Mouse (Mus musculus): ENCODE data around the gene Ccdc113. TPM values are rescaled to one million over a fixed set of nuclear protein-coding genes. Genes with fewer than 3 reads are reported as not detected.

Ccdc113 gene
- polyA plus RNA-seq, 2 experiments: 0.24 to 0.48 TPM

DNA sequence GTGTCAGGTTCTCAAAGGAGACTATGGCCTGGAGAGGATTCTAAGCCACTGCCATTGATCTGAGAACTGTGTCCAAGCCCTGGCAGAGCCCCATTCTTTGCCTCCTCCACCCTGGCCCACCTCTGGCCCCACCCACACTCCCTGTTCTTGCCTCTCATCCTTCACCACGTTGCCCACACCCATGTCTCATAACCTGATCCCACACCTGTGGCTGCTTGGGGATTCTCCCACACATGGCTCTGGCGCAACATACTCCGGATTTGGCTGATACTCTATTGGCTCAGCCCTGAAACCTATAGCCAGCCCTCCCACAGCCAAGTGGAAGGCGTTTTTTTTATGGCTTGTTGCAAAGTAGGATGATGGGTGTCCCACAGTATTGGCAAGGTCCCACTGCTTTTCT lies 41.8 kb upstream of the Ccdc113 start:
- H3K27ac ChIP-seq (replicated peaks; ENCODE audit: low read depth, low read length): no peak overlapping the region
- H3K4me2 ChIP-seq (replicated peaks; ENCODE audit: low read depth, low read length, severe bottlenecking): no peak overlapping the region
- no peaks in the 10 kb centered on the region for H3K27me3 ChIP-seq (ENCODE audit: control insufficient read depth, insufficient read depth, low read length)
- 0 out of 2 replicates have a peak, but pooled peaks cover 3% of the 10 kb centered on the region for H3K36me3 ChIP-seq (ENCODE audit: control insufficient read depth, insufficient read depth, low read length)
- H3K9ac ChIP-seq (ENCODE audit: low read depth, low read length, severe bottlenecking): no peak overlapping the region
- no peak overlapping the region for H3K4me3 ChIP-seq (replicated peaks; ENCODE audit: low read length)
- no peaks in the 10 kb centered on the region for H3K9me3 ChIP-seq (ENCODE audit: control insufficient read depth, low read length)
- H3K4me1 ChIP-seq (ENCODE audit: control insufficient read depth, insufficient read depth, low read length): peaks cover 10% of the 10 kb centered on the region
- ATAC-seq (ENCODE audit: low FRiP score, low read depth) (no peak), DNase-seq (ENCODE audit: low spot score) (no peak)
- WGBS: 54% methylated on average over 4 of the region's 4 CpGs
- TF ChIP-seq POLR2A (IDR thresholded peaks at IDR 0.05; ENCODE audit: borderline replicate concordance, extremely low read depth, insufficient read depth, insufficient read length): no peak

DNA sequence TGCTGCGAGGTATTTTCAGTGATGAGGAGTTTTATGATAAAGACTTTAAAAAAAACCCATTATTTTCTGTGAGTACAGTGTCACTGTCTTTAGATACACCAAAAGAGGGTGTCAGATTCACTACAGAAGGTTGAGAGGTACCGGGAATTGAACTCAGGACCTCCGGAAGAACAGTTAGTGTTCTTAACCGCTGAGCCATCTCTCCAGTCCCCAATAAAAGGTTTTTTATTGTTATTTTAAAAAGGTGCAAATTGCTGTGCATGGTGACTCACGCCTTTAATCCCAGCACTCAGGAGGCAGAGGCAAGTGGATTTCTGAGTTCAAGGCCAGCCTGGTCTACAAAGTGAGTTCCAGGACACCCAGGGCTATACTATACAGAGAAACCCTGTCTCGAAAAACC lies 38.4 kb upstream of the Ccdc113 start:
- Histone ChIP-seq H3K27me3 (ENCODE audit: control insufficient read depth, insufficient read depth, low read length) (no peaks in the 10 kb centered on the region), H3K9me3 (ENCODE audit: control insufficient read depth, low read length) (no peaks in the 10 kb centered on the region), H3K9ac (ENCODE audit: low read depth, low read length, severe bottlenecking) (no peak overlapping the region), H3K4me1 (ENCODE audit: control insufficient read depth, insufficient read depth, low read length) (no peaks in the 10 kb centered on the region), H3K36me3 (ENCODE audit: control insufficient read depth, insufficient read depth, low read length) (no peaks in the 10 kb centered on the region), H3K4me2 (replicated peaks; ENCODE audit: low read depth, low read length, severe bottlenecking) (no peak overlapping the region), H3K4me3 (replicated peaks; ENCODE audit: low read length) (no peak overlapping the region), H3K27ac (replicated peaks; ENCODE audit: low read depth, low read length) (no peak overlapping the region)
- ATAC-seq (ENCODE audit: low FRiP score, low read depth) (no peak), DNase-seq (ENCODE audit: low spot score) (no peak)
- no peak for TF ChIP-seq POLR2A (IDR thresholded peaks at IDR 0.05; ENCODE audit: borderline replicate concordance, extremely low read depth, insufficient read depth, insufficient read length)
- 68% methylated on average over 6 of the region's 6 CpGs for WGBS

DNA sequence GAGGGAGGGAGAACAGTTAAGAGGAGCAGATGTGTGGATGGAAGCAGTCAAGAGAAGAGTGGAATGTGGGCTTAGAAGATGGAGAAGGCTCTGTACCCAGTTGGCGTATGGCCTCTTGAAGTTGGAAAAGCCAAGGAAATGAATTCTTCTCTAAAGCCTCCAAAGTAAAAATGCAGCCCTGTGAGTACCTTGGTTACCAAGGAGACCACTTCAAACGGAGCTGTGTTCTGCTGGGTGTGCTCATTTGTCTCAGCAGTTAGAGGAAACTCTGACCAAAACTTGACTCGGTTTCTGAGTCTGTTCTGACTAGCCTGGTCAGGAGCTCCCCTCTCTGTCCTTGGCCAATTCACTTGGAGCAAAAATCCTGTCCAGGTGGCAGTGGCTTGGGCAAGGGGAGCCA lies 37.5 kb upstream of the Ccdc113 start:
- Histone ChIP-seq H3K4me3 (replicated peaks; ENCODE audit: low read length) (no peak overlapping the region), H3K9ac (ENCODE audit: low read depth, low read length, severe bottlenecking) (no peak overlapping the region), H3K27me3 (ENCODE audit: control insufficient read depth, insufficient read depth, low read length) (no peaks in the 10 kb centered on the region), H3K4me2 (replicated peaks; ENCODE audit: low read depth, low read length, severe bottlenecking) (no peak overlapping the region), H3K4me1 (ENCODE audit: control insufficient read depth, insufficient read depth, low read length) (no peaks in the 10 kb centered on the region), H3K36me3 (ENCODE audit: control insufficient read depth, insufficient read depth, low read length) (no peaks in the 10 kb centered on the region), H3K9me3 (ENCODE audit: control insufficient read depth, low read length) (no peaks in the 10 kb centered on the region), H3K27ac (replicated peaks; ENCODE audit: low read depth, low read length) (no peak overlapping the region)
- ATAC-seq (ENCODE audit: low FRiP score, low read depth) (no peak), DNase-seq (ENCODE audit: low spot score) (no peak)
- WGBS: 42% methylated on average over 3 of the region's 3 CpGs
- TF ChIP-seq POLR2A (IDR thresholded peaks at IDR 0.05; ENCODE audit: borderline replicate concordance, extremely low read depth, insufficient read depth, insufficient read length): no peak

DNA sequence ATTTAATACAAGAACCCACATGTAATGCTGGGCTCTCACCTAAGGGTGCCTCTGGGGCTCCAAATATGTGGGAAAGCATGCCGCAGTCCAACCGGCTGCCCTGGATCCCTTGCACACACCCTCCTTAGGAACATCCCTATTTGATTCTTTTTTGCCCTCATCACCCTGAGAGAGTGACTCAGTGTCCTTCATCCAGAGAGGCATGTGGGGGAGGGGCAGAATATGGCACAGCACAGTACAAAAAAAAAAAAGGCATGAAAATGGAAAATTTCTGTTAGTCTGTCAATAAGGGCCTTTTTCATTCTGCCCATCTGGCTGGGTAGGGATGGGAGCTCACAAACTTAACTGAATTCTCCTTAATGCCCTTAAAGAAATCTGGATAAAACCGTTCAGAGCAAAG lies 36.1 kb upstream of the Ccdc113 start:
- no peak for DNase-seq (ENCODE audit: low spot score)
- Histone ChIP-seq H3K27ac (replicated peaks; ENCODE audit: low read depth, low read length) (no peak overlapping the region), H3K27me3 (ENCODE audit: control insufficient read depth, insufficient read depth, low read length) (no peaks in the 10 kb centered on the region), H3K36me3 (ENCODE audit: control insufficient read depth, insufficient read depth, low read length) (no peaks in the 10 kb centered on the region), H3K4me3 (replicated peaks; ENCODE audit: low read length) (no peak overlapping the region), H3K9ac (ENCODE audit: low read depth, low read length, severe bottlenecking) (no peak overlapping the region), H3K9me3 (ENCODE audit: control insufficient read depth, low read length) (no peaks in the 10 kb centered on the region), H3K4me2 (replicated peaks; ENCODE audit: low read depth, low read length, severe bottlenecking) (no peak overlapping the region), H3K4me1 (ENCODE audit: control insufficient read depth, insufficient read depth, low read length) (no peaks in the 10 kb centered on the region)
- 81% methylated on average over 3 of the region's 3 CpGs for WGBS
- TF ChIP-seq POLR2A (IDR thresholded peaks at IDR 0.05; ENCODE audit: borderline replicate concordance, extremely low read depth, insufficient read depth, insufficient read length): no peak
- ATAC-seq (ENCODE audit: low FRiP score, low read depth): no peak

DNA sequence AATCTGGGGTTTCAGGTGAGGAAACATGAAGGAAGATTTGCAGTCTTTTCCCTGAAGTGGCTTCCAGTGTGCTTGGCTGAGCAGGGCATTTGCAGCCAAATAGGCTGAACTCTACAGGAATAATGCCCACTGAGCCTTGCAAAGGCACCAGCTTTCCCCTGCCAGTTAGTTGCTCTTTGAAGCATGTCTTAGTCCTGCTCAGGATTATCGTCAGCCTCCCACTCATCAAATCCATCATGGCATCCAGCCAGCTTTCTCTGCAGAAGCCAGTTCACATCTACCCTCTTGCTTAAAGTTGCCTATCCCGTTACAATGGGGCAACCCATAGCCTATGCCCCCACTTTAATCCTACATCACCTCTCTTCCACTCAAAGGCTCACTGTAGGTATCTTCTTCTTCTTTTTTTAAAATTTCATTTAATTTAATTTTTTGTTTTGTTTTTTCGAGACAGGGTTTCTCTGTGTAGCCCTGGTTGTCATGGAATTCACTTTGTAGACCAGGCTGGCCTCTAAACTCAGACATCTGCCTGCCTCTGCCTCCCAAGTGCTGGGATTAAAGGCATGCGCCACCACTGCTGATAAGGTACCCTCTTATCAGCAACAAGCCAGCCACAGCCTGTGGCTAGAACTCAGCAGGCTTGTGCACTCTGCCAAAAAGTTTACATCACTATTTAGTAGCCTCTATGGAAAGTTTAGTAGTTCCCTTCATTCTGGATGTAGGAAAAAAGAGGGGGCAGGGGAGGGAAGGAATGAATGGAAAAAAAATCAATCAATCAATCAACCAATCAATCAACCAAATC lies 34.4 kb upstream of the Ccdc113 start:
- 71% methylated on average over 4 of the region's 4 CpGs for WGBS
- ATAC-seq (ENCODE audit: low FRiP score, low read depth) (no peak), DNase-seq (ENCODE audit: low spot score) (no peak)
- Histone ChIP-seq H3K9ac (ENCODE audit: low read depth, low read length, severe bottlenecking) (no peak overlapping the region), H3K27me3 (ENCODE audit: control insufficient read depth, insufficient read depth, low read length) (no peaks in the 10 kb centered on the region), H3K4me2 (replicated peaks; ENCODE audit: low read depth, low read length, severe bottlenecking) (no peak overlapping the region), H3K36me3 (ENCODE audit: control insufficient read depth, insufficient read depth, low read length) (no peaks in the 10 kb centered on the region), H3K9me3 (ENCODE audit: control insufficient read depth, low read length) (no peaks in the 10 kb centered on the region), H3K4me1 (ENCODE audit: control insufficient read depth, insufficient read depth, low read length) (no peaks in the 10 kb centered on the region), H3K27ac (replicated peaks; ENCODE audit: low read depth, low read length) (no peak overlapping the region), H3K4me3 (replicated peaks; ENCODE audit: low read length) (no peak overlapping the region)
- no peak for TF ChIP-seq POLR2A (IDR thresholded peaks at IDR 0.05; ENCODE audit: borderline replicate concordance, extremely low read depth, insufficient read depth, insufficient read length)

Measured in limb, embryonic 14.5 days (tissue).